In genomic region chr8:57430901-57431300, GRCm38 (mm10) we compare ENCODE assay signal across 22 mouse cellular contexts. TPM values are rescaled to one million over a fixed set of nuclear protein-coding genes. Genes with fewer than 3 reads are reported as not detected.
DNase-seq lines count a peak whose midpoint lies in the region; ATAC-seq and TF ChIP-seq lines count a peak whose summit lies in the region.
"Had no signal": no experiment of that assay in that cellular context is flagged by ENCODE, and none has a peak within 500 bp of the region (broad histone marks: within the 10 kb centered on the region; RNA-seq: fewer than 3 reads in every experiment).

No protein-coding gene starts in this region.

- H3K9ac ChIP-seq in liver, embryonic 11.5 days (ENCODE audit: low read depth, low read length), result no peak overlapping the region
- H3K9ac ChIP-seq: heart, embryonic 15.5 days; intestine, embryonic 15.5 days; limb, embryonic 12.5 days; liver, embryonic 15.5 days; neural tube, embryonic 13.5 days had no signal

- 80% methylated on average over 11 of the region's 11 CpGs for WGBS in liver, embryonic 11.5 days

- H3K4me1 ChIP-seq in liver, embryonic 11.5 days (replicated peaks; ENCODE audit: control insufficient read depth, insufficient read depth, low read length), result no peaks in the 10 kb centered on the region
- H3K4me1 ChIP-seq: intestine, embryonic 15.5 days; liver, embryonic 15.5 days had no signal

- no peak overlapping the region for H3K4me2 ChIP-seq in liver, embryonic 11.5 days
- H3K4me2 ChIP-seq: heart, embryonic 15.5 days; intestine, embryonic 15.5 days; limb, embryonic 12.5 days; liver, embryonic 15.5 days; neural tube, embryonic 13.5 days had no signal

- no peaks in the 10 kb centered on the region for H3K36me3 ChIP-seq in liver, embryonic 11.5 days (ENCODE audit: control insufficient read depth, insufficient read depth, low read length)
- H3K36me3 ChIP-seq: heart, embryonic 15.5 days; intestine, embryonic 15.5 days; limb, embryonic 12.5 days; liver, embryonic 15.5 days; neural tube, embryonic 13.5 days had no signal

- DNase-seq in gastrocnemius, adult 2 months, result no peak
- no peak for DNase-seq in gastrocnemius, postnatal 25 days
- peak; percentile 51 to 59 for DNase-seq in right cerebral cortex, adult 2 months (ENCODE audit: low spot score in 2 of 2)
- no peak for DNase-seq in right cerebral cortex, postnatal 10 days (ENCODE audit: low spot score in 2 of 2)
- peak; percentile 20 to 30 for DNase-seq in adrenal gland, postnatal 36 days
- no peak for DNase-seq in liver, embryonic 11.5 days (ENCODE audit: low spot score)
- DNase-seq: cerebellum, postnatal 10 days; lung, postnatal 10 days; thymus, postnatal 36 days had no signal

- no peaks in the 10 kb centered on the region for H3K27me3 ChIP-seq in liver, embryonic 11.5 days (replicated peaks; ENCODE audit: control insufficient read depth, insufficient read depth, low read length)
- H3K27me3 ChIP-seq: heart, embryonic 15.5 days; intestine, embryonic 15.5 days; liver, embryonic 15.5 days had no signal

- H3K9me3 ChIP-seq in liver, embryonic 11.5 days (ENCODE audit: control insufficient read depth, low read length), result no peaks in the 10 kb centered on the region
- H3K9me3 ChIP-seq: heart, embryonic 15.5 days; intestine, embryonic 15.5 days; limb, embryonic 12.5 days; liver, embryonic 15.5 days; neural tube, embryonic 13.5 days had no signal

- intact Hi-C loops in gastrocnemius, adult 2 months (cut with DNase I), result loop anchor here (2.0 kb wide), 1 partner anchor 38 kb away; no protein-coding TSS in a partner anchor

- TF ChIP-seq CTCF in gastrocnemius, adult 2 months (IDR thresholded peaks at IDR 0.05), result no peak

- no peak for ATAC-seq in liver, embryonic 11.5 days (replicated peaks; ENCODE audit: low FRiP score)
- ATAC-seq in erythroid progenitor cell, adult 5-6 weeks (replicated peaks; ENCODE audit: low FRiP score, poor library complexity, severe bottlenecking), result no peak
- ATAC-seq: forebrain, embryonic 16.5 days; intestine, embryonic 15.5 days had no signal

- H3K4me3 ChIP-seq in gastrocnemius, adult 2 months, result peak overlapping the region; percentile 51
- H3K4me3 ChIP-seq in liver, embryonic 11.5 days (ENCODE audit: low read depth, low read length), result no peak overlapping the region
- H3K4me3 ChIP-seq: heart, embryonic 15.5 days; intestine, embryonic 15.5 days; layer of hippocampus, adult 2 months; limb, embryonic 12.5 days; liver, embryonic 15.5 days; neural tube, embryonic 13.5 days had no signal

- peak overlapping the region; percentile 73 for H3K27ac ChIP-seq in gastrocnemius, adult 2 months
- H3K27ac ChIP-seq in liver, embryonic 11.5 days (ENCODE audit: low read depth, low read length), result no peak overlapping the region
- H3K27ac ChIP-seq: heart, embryonic 15.5 days; intestine, embryonic 15.5 days; layer of hippocampus, adult 2 months; limb, embryonic 12.5 days; liver, embryonic 15.5 days; neural tube, embryonic 13.5 days; stomach, postnatal 0 days had no signal

RNA-seq across cellular contexts. Expression of gene Scrg1, which starts 24.8 kb away (rescaled TPM):
- total RNA-seq in gastrocnemius, adult 2 months (2021), result not detected
- total RNA-seq in gastrocnemius, postnatal 25 days (2021), result not detected
- total RNA-seq in adrenal gland, postnatal 36 days (2021), result under 1 TPM in 1 of 2 experiments, not detected in 1; 0.46 TPM
- not detected in 2 replicates for polyA plus RNA-seq in liver, embryonic 11.5 days (2014; fragmentation: Nextera tagmentation; extraction: Ambion mirVana)
- not detected in 2 replicates for total RNA-seq in erythroid progenitor cell, adult 5-6 weeks (2015; ENCODE audit: low replicate concordance)
- total RNA-seq in erythroid progenitor cell, adult 5-6 weeks (2017; ENCODE audit: low replicate concordance), result 3.5 TPM in 1 of 2 replicates, not detected in the other
- total RNA-seq: megakaryocyte-erythroid progenitor cell, adult 5-6 weeks; MEL had no signal
- polyA plus RNA-seq: gonadal fat pad, adult 2 months; kidney, embryonic 16.5 days had no signal

RNA-seq across cellular contexts. Expression of gene Sap30, which starts 56.8 kb away (rescaled TPM):
- 10 to 100 TPM; 10.0 to 21.1 TPM for total RNA-seq in gastrocnemius, adult 2 months (2021)
- total RNA-seq in gastrocnemius, postnatal 25 days (2021), result 10 to 100 TPM; 10.2 to 18.5 TPM
- 10 to 100 TPM; 11.2 to 12.4 TPM for total RNA-seq in adrenal gland, postnatal 36 days (2021)
- 42.9 and 45.7 TPM in 2 replicates for polyA plus RNA-seq in liver, embryonic 11.5 days (2014; fragmentation: Nextera tagmentation; extraction: Ambion mirVana)
- 19.7 and 29.9 TPM in 2 replicates for total RNA-seq in erythroid progenitor cell, adult 5-6 weeks (2015; ENCODE audit: low replicate concordance)
- 24.9 and 33.8 TPM in 2 replicates for total RNA-seq in erythroid progenitor cell, adult 5-6 weeks (2017; ENCODE audit: low replicate concordance)

Comparison
In these comparisons a context has a peak if more than half of its experiments do, and no peak if none do; other contexts are left out.
1. DNase-seq: peak in right cerebral cortex, adult 2 months (2 of 2) and adrenal gland, postnatal 36 days (2 of 2); none in gastrocnemius, adult 2 months (single experiment), gastrocnemius, postnatal 25 days (single experiment), right cerebral cortex, postnatal 10 days (0 of 2) and liver, embryonic 11.5 days (single experiment).